Mouse (Mus musculus) liver, embryonic 14.5 days (tissue): ENCODE results near the gene Higd2a. TPM values are rescaled to one million over a fixed set of nuclear protein-coding genes. Genes with fewer than 3 reads are reported as not detected.
"Not testable (repeated sequence)": the region's sequence is repeated elsewhere in the genome, so short reads cannot be mapped to it uniquely, and the experiment has no call there.

Experiments used
- ATAC-seq: fragments of 200-750 bp; cut with Nextera tagmentation; 2 replicates; pipeline ENCODE4 v1.8.0; 2017; ENCODE audit warnings: moderate number of reproducible peaks, mild to moderate bottlenecking, moderate library complexity; ENCODE audit not compliant: insufficient read depth
- DNase-seq, 3 experiments: peaks; one replicate each; pipeline ENCODE4 v3.0.0-alpha.2; 2012 to 2013; ENCODE audit warnings: low read depth in 3 of 3, low spot score in 3 of 3
- H3K27ac ChIP-seq: fragments of 300-500 bp; sonication (generic); 2 replicates; pipeline ENCODE4 v1.5.1; 2014; ENCODE audit warnings: moderate library complexity, mild to moderate bottlenecking, control low read depth, inconsistent platforms
- H3K27me3 ChIP-seq: fragments of 300-500 bp; sonication (generic); 2 replicates; pipeline ENCODE4 v1.6.1; 2014; ENCODE audit warnings: mild to moderate bottlenecking, low read length, moderate library complexity; ENCODE audit not compliant: control insufficient read depth, insufficient read depth
- H3K36me3 ChIP-seq: fragments of 300-500 bp; sonication (generic); replicated peaks from 2 replicates; pipeline ENCODE4 v1.6.1; 2014; ENCODE audit warnings: low read depth; ENCODE audit not compliant: control insufficient read depth, insufficient read depth
- H3K4me1 ChIP-seq, 2 experiments: fragments of 200-500 bp in 1 of 2; fragments of 300-500 bp in 1 of 2; sonication (generic) in 1 of 2; replicated peaks; 2 replicates each; pipeline ENCODE4 v1.6.1; 2012 to 2014; ENCODE audit warnings: antibody characterized with exemption in 1 of 2, inconsistent platforms in 1 of 2, low read length in 1 of 2; ENCODE audit not compliant: control insufficient read depth in 2 of 2, insufficient read depth in 2 of 2
- H3K4me2 ChIP-seq: fragments of 300-500 bp; sonication (generic); 2 replicates; pipeline ENCODE4 v1.6.1; 2014; ENCODE audit warnings: low read depth, mild to moderate bottlenecking, control low read depth, moderate library complexity
- H3K4me3 ChIP-seq, 2 experiments: fragments of 200-500 bp in 1 of 2; fragments of 300-500 bp in 1 of 2; sonication (generic) in 1 of 2; 2 replicates each; pipeline ENCODE4 v1.5.1; 2012 to 2014; ENCODE audit warnings: low read depth in 2 of 2, low read length in 2 of 2, mild to moderate bottlenecking in 2 of 2, control low read depth in 1 of 2, inconsistent platforms in 1 of 2, moderate library complexity in 1 of 2; ENCODE audit not compliant: insufficient read depth in 1 of 2
- H3K9ac ChIP-seq: fragments of 300-500 bp; sonication (generic); replicated peaks from 2 replicates; pipeline ENCODE4 v1.6.1; 2014; ENCODE audit warnings: mild to moderate bottlenecking, control low read depth, moderate library complexity
- H3K9me3 ChIP-seq: fragments of 300-500 bp; sonication (generic); 2 replicates; pipeline ENCODE4 v1.6.1; 2016; ENCODE audit warnings: low read length, mixed read lengths; ENCODE audit not compliant: control insufficient read depth
- CTCF ChIP-seq: IDR thresholded peaks from 2 replicates; pipeline ENCODE4 v1.5.1; 2016; ENCODE audit warnings: antibody characterized with exemption, low read depth, control low read depth
- EP300 ChIP-seq: IDR thresholded peaks from 2 replicates; pipeline ENCODE4 v1.6.1; 2016; ENCODE audit warnings: antibody characterized with exemption, low read depth
- WGBS: fragments of 180-500 bp; shearing (Covaris S2); extraction: QIAGEN DNeasy Blood & Tissue Kit; methylation state at CpG from one replicate; pipeline ENCODE4 v1.1.7; 2014; ENCODE audit not compliant: insufficient replicate concordance; 5-methylcytosine and 5-hydroxymethylcytosine counted together
- polyA plus RNA-seq, 2 experiments: library from polyadenylated mRNA; depleted of rRNA in 1 of 2; stranded (reverse) in 1 of 2; unstranded in 1 of 2; fragments of >200 nt; fragmentation: Nextera tagmentation in 1 of 2; extraction: Ambion mirVana in 1 of 2; gene quantifications; 2 replicates each; pipeline versions ENCODE4 v1.2.1 to v1.2.3; 2012 to 2014

The Higd2a gene
- polyA plus RNA-seq, 2 experiments, result 57.7 to 113 TPM

DNA sequence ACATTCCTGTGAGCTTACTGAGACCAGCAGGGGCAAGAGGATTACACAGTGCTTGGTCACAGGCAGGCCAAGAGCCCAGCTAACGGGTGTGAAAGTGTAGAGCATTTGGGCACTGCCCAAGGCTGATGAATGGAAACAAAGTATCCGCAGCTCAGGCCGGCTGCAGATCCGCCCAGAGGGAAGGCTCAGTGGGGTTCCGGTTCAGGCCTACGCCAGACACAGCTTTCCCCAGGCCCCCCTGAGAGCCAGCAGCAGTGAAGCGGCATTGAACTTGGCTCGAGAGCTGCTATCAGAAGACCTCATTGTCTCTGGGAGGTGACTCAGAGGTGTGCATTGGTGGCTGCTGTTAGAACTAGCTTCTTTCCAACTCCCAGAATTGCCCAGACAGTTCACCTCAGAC, 18.7 kb downstream of the Higd2a start:
- Histone ChIP-seq H3K4me3 (peak overlapping the region; percentile 26 to 79; a peak in 3 of 4 replicates), H3K4me1 (peaks cover 35 to 39% of the 10 kb centered on the region in 2 experiments), H3K4me2 (peak overlapping the region; percentile 94), H3K27me3 (no peaks in the 10 kb centered on the region), H3K9ac (peak overlapping the region; percentile 57), H3K36me3 (no peaks in the 10 kb centered on the region; the same call in 1 of the 2 replicates), H3K27ac (peak overlapping the region; percentile 26), H3K9me3 (no peaks in the 10 kb centered on the region)
- TF ChIP-seq EP300, result no peak
- no peak for TF ChIP-seq CTCF
- ATAC-seq (no peak), DNase-seq (no peak)
- 78% methylated on average over 8 of the region's 8 CpGs for WGBS

DNA sequence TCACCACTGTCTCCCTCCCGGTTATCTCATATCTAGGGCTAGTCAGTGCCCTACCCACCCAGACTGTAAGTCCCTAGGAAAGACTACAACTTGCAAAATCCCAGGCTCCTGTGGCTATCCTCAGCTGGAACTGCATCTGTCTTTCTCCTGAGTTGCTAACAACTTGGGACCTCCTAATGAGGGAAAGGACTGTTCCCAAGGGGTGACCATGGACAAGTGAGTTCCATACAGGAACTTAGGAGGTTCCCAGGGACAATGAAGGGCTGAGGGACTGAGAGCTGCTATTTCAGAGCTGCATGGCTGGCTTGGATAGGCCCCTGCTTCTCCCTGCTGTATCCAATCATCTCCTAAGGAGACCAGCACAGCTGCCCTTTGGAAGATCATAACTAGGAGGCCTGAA, 19.3 kb downstream of the Higd2a start:
- no peaks in the 10 kb centered on the region for H3K9me3 ChIP-seq
- DNase-seq (no peak), ATAC-seq (no peak)
- TF ChIP-seq CTCF, result no peak
- no peak for TF ChIP-seq EP300
- H3K36me3 ChIP-seq, result no peaks in the 10 kb centered on the region; the same call in 1 of the 2 replicates
- no peaks in the 10 kb centered on the region for H3K27me3 ChIP-seq
- peaks cover 35 to 39% of the 10 kb centered on the region in 2 experiments for H3K4me1 ChIP-seq
- H3K4me3 ChIP-seq, result peak overlapping the region; percentile 26 to 79; a peak in 3 of 4 replicates
- H3K4me2 ChIP-seq, result peak overlapping the region; percentile 94
- WGBS, result 29% methylated on average over 1 of the region's 1 CpGs
- H3K9ac ChIP-seq, result peak overlapping the region; percentile 57
- H3K27ac ChIP-seq, result peak overlapping the region; percentile 26

DNA sequence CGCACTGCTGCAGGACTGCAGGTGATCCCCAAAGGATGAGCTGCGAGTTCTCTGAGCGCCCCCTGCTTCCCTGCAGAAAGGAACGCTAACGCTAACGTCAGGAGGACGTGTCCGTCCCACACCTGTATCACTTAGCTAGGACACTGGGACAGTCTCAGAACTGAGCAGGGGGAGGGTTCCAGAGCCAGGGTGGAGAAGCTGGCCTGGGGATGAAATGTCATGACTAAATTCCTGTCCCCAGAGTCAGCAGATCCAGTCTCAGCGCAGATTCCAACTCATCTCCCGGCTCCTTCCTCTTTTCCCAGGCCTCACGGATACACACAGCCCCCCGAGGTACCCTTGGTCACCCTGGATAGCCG, 20.6 kb downstream of the Higd2a start:
- Histone ChIP-seq H3K27me3 (no peaks in the 10 kb centered on the region), H3K4me1 (peaks cover 35 to 39% of the 10 kb centered on the region in 2 experiments), H3K27ac (peak overlapping the region; percentile 60), H3K4me3 (peak overlapping the region; percentile 68 to 79), H3K9me3 (no peaks in the 10 kb centered on the region), H3K9ac (peak overlapping the region; percentile 93), H3K36me3 (no peaks in the 10 kb centered on the region; the same call in 1 of the 2 replicates), H3K4me2 (peak overlapping the region; percentile 94)
- 18% methylated on average over 13 of the region's 13 CpGs for WGBS
- DNase-seq, result no peak
- no peak for TF ChIP-seq EP300
- TF ChIP-seq CTCF, result peak; percentile 45
- peak; percentile 29 for ATAC-seq

DNA sequence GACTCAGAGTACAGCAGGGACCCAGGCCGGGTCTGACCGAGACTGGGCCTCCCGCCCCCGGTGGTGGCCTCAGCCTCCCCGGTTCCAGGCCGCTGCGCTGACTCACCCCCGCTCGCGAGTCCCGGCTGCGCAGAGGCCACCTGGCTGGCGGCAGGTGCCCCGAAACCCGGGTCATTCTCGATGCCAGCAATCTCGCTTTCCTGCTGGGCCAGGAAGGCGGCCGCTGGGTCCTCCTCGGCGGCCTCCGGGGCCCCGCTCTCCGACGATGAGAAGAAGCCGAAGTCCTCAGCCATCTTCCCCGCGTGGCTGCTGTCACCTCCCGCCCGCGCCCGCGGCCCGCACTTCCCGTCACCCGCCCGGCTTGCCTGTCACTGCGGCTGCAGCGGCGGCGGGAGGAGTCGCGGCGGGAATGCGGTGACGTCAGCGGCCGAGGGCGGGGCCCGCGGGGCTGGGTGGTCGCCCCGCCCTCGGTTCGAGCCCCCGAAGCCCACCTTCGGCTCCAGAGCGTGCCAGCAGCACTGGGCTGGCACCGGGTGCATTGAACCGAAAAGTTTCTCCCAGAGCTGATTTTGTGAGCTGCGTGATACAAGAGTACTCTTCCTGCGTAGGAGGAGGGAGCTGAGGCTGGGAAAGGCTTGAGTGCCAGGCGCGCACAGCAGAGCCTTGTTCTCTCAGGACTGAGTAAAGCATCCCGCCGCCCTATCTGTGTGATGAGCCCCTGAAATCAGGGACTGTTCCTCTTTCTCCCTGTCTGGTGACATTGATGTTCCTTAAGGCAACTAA, 21.2 kb downstream of the Higd2a start, which contains the start of gene Cltb:
Gene Cltb, minus strand, starts transcription at position 373 of the 783 bp plus-strand sequence.
- WGBS, result under 1% methylated on average over 66 of the region's 66 CpGs
- Histone ChIP-seq H3K27me3 (no peaks in the 10 kb centered on the region), H3K4me3 (peak within 1 kb of the TSS; percentile 68 to 79), H3K27ac (peak within 1 kb of the TSS; percentile 60), H3K36me3 (no peaks in the 10 kb centered on the region; the same call in 1 of the 2 replicates), H3K4me1 (peaks cover 35 to 39% of the 10 kb centered on the region in 2 experiments), H3K4me2 (peak within 1 kb of the TSS; percentile 94), H3K9me3 (no peaks in the 10 kb centered on the region), H3K9ac (peak within 1 kb of the TSS; percentile 93)
- peak; percentile 76 for ATAC-seq
- peak in 2 of 3 experiments; percentile 54 to 56 for DNase-seq
- TF ChIP-seq EP300 (no peak), CTCF (no peak)

DNA sequence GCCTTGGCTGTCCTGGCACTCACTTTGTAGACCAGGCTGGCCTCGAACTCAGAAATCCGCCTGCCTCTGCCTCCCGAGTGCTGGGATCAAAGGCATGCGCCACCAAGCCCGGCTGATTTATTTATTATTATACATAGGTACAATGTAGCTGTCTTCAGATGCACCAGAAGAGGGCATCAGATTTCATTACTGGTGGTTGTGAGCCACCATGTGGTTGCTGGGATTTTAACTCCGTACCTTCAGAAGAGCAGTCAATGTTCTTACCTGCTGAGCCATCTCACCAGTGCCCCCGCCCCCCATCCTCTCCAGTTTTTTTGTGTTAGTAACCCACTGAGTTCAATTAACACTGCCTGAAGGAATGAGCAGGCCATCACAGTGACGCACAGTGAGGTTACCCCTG, 23.1 kb downstream of the Higd2a start:
- not testable (repeated sequence) for DNase-seq, H3K27me3 ChIP-seq, H3K27ac ChIP-seq, H3K4me3 ChIP-seq, H3K4me2 ChIP-seq, H3K9me3 ChIP-seq, H3K9ac ChIP-seq, ATAC-seq, H3K36me3 ChIP-seq
- peak; percentile 52 for TF ChIP-seq CTCF
- peaks cover 21 to 27% of the 10 kb centered on the region in 2 experiments for H3K4me1 ChIP-seq
- WGBS, result 68% methylated on average over 8 of the region's 8 CpGs
